Mouse (Mus musculus): ENCODE measurements at regions not wholly inside any gene's neighbourhood (a gene's known extent, or its start where the extent isn't known, plus 50 kb on each side); places are given as distances from the start of the nearest gene placed in this dataset.

GRCm38 (mm10) chr3:78948171-78948570 lies 338.1 kb downstream of the Rapgef2 start:
- TF ChIP-seq POLR2A (IDR thresholded peaks at IDR 0.05; ENCODE audit: control insufficient read depth, low read depth, low read length) (no peak), CTCF (IDR thresholded peaks at IDR 0.05; ENCODE audit: control insufficient read depth, insufficient read depth, insufficient replicate concordance, low read depth, low read length) (no peak)

All from testis, adult 2 months (tissue).